Mouse (Mus musculus) erythroblast, embryonic 14.5 days (primary cell): Measurements from ENCODE around the gene Hnrnpab. TPM values are rescaled to one million over a fixed set of nuclear protein-coding genes. Genes with fewer than 3 reads are reported as not detected.

Experiments
- H3K27me3 ChIP-seq: 2 replicates; pipeline ENCODE4 v1.6.1; 2012; ENCODE audit warnings: inconsistent platforms; ENCODE audit not compliant: control insufficient read depth
- H3K36me3 ChIP-seq: 2 replicates; pipeline ENCODE4 v1.6.1; 2012; ENCODE audit warnings: mild to moderate bottlenecking, inconsistent platforms; ENCODE audit not compliant: control insufficient read depth
- H3K4me1 ChIP-seq: 2 replicates; pipeline ENCODE4 v1.6.1; 2012; ENCODE audit warnings: inconsistent platforms; ENCODE audit not compliant: control insufficient read depth
- H3K4me3 ChIP-seq: replicated peaks from 2 replicates; pipeline ENCODE3; 2012; ENCODE audit warnings: moderate library complexity, mild to moderate bottlenecking, inconsistent platforms
- H3K9me3 ChIP-seq: 2 replicates; pipeline ENCODE4 v1.6.1; 2012; ENCODE audit warnings: low read length, inconsistent platforms, mixed read lengths; ENCODE audit not compliant: control insufficient read depth
- GATA1 ChIP-seq: IDR thresholded peaks from 2 replicates; pipeline ENCODE4 v1.6.1; 2012; ENCODE audit warnings: low read length, inconsistent platforms, mixed read lengths
- TAL1 ChIP-seq: IDR thresholded peaks from 3 replicates; pipeline ENCODE4 v1.6.1; 2012; ENCODE audit warnings: low read length, inconsistent platforms, mixed read lengths
- polyA plus RNA-seq: library from polyadenylated mRNA; stranded (reverse); fragments of >175 nt; gene quantifications from 2 replicates; pipeline ENCODE4 v1.2.3, GENCODE M21; 2012

The Hnrnpab gene
- 59.0 and 82.9 TPM in 2 replicates for polyA plus RNA-seq

- Histone ChIP-seq H3K4me1 (peaks cover 77% of the 10 kb centered on the region), H3K9me3 (no peaks in the 10 kb centered on the region), H3K36me3 (peaks cover 43% of the 10 kb centered on the region), H3K27me3 (no peaks in the 10 kb centered on the region), H3K4me3 (peak within 1 kb of the TSS; percentile 98)
- TF ChIP-seq TAL1 (no peak), GATA1 (no peak)
Measured at GRCm38 (mm10) chr11:51606447-51607095, at the start of gene Hnrnpab. Gene Hnrnpab (minus strand): TSS chr11:51606847.

GRCm38 (mm10) chr11:51654891-51655290 lies 48.2 kb upstream of the Hnrnpab start:
- Histone ChIP-seq H3K4me3 (no peak overlapping the region), H3K27me3 (peaks cover 40% of the 10 kb centered on the region), H3K36me3 (no peaks in the 10 kb centered on the region; the same call in 1 of the 2 replicates), H3K9me3 (peaks cover 3% of the 10 kb centered on the region; the same call in 1 of the 2 replicates), H3K4me1 (peaks cover 25% of the 10 kb centered on the region)
- TF ChIP-seq GATA1 (no peak), TAL1 (no peak)

- Histone ChIP-seq H3K4me1 (peaks cover 24% of the 10 kb centered on the region), H3K27me3 (peaks cover 52% of the 10 kb centered on the region), H3K36me3 (no peaks in the 10 kb centered on the region; the same call in 1 of the 2 replicates), H3K9me3 (peaks cover 3% of the 10 kb centered on the region; the same call in 1 of the 2 replicates), H3K4me3 (no peak overlapping the region)
- TF ChIP-seq TAL1 (no peak), GATA1 (no peak)
Measured at GRCm38 (mm10) chr11:51653736-51654135, 47.1 kb upstream of the Hnrnpab start.

- peaks cover 58% of the 10 kb centered on the region for H3K27me3 ChIP-seq
- TF ChIP-seq TAL1 (no peak), GATA1 (no peak)
- H3K36me3 ChIP-seq, result no peaks in the 10 kb centered on the region; the same call in 1 of the 2 replicates
Measured at GRCm38 (mm10) chr11:51652889-51653418, 46.3 kb upstream of the Hnrnpab start.

GRCm38 (mm10) chr11:51650691-51651515 lies 44.3 kb upstream of the Hnrnpab start, which contains the start of the genes N4bp3 and D930048N14Rik:
Gene N4bp3 (minus strand): TSS chr11:51650842.
Gene D930048N14Rik (plus strand): TSS chr11:51650954.
- Histone ChIP-seq H3K27me3 (peaks cover 61% of the 10 kb centered on the region), H3K9me3 (peaks cover 3% of the 10 kb centered on the region; the same call in 1 of the 2 replicates), H3K4me3 (peak within 1 kb of the TSS; percentile 60), H3K36me3 (no peaks in the 10 kb centered on the region; the same call in 1 of the 2 replicates), H3K4me1 (peaks cover 24% of the 10 kb centered on the region)
- TF ChIP-seq TAL1 (no peak), GATA1 (no peak)

More at GRCm38 (mm10) chr11:51652889-51653418, 46.3 kb upstream of the Hnrnpab start:
- Histone ChIP-seq H3K9me3 (peaks cover 3% of the 10 kb centered on the region; the same call in 1 of the 2 replicates), H3K4me1 (peaks cover 19% of the 10 kb centered on the region), H3K4me3 (no peak overlapping the region)

GRCm38 (mm10) chr11:51650261-51650660 lies 43.6 kb upstream of the Hnrnpab start:
- Histone ChIP-seq H3K27me3 (peaks cover 61% of the 10 kb centered on the region), H3K4me3 (peak overlapping the region; percentile 60), H3K9me3 (peaks cover 3% of the 10 kb centered on the region; the same call in 1 of the 2 replicates), H3K36me3 (no peaks in the 10 kb centered on the region; the same call in 1 of the 2 replicates), H3K4me1 (peaks cover 24% of the 10 kb centered on the region)
- TF ChIP-seq GATA1, result no peak
- TF ChIP-seq TAL1, result no peak

GRCm38 (mm10) chr11:51649889-51650199 lies 43.2 kb upstream of the Hnrnpab start:
- H3K36me3 ChIP-seq, result no peaks in the 10 kb centered on the region; the same call in 1 of the 2 replicates
- H3K4me1 ChIP-seq, result peaks cover 24% of the 10 kb centered on the region
- peak overlapping the region; percentile 60 for H3K4me3 ChIP-seq
- no peak for TF ChIP-seq TAL1
- no peak for TF ChIP-seq GATA1
- peaks cover 3% of the 10 kb centered on the region; the same call in 1 of the 2 replicates for H3K9me3 ChIP-seq
- peaks cover 61% of the 10 kb centered on the region for H3K27me3 ChIP-seq

GRCm38 (mm10) chr11:51649111-51649888 lies 42.7 kb upstream of the Hnrnpab start:
- Histone ChIP-seq H3K27me3 (peaks cover 61% of the 10 kb centered on the region), H3K4me3 (no peak overlapping the region), H3K36me3 (no peaks in the 10 kb centered on the region), H3K9me3 (peaks cover 3% of the 10 kb centered on the region; the same call in 1 of the 2 replicates), H3K4me1 (peaks cover 24% of the 10 kb centered on the region)
- TF ChIP-seq GATA1 (no peak), TAL1 (no peak)
